Mouse (Mus musculus) midbrain, embryonic 10.5 days (tissue): ENCODE measurements around the gene Brip1. TPM values are rescaled to one million over a fixed set of nuclear protein-coding genes. Genes with fewer than 3 reads are reported as not detected.

Source experiments
- DNase-seq: peaks from one replicate; pipeline ENCODE4 v3.0.0-alpha.2; 2017; ENCODE audit warnings: low spot score
- H3K27ac ChIP-seq: fragments of 300-500 bp; sonication (generic); replicated peaks from 2 replicates; pipeline ENCODE4 v1.5.1; 2016; ENCODE audit warnings: mild to moderate bottlenecking
- H3K27me3 ChIP-seq: fragments of 300-500 bp; sonication (generic); 2 replicates; pipeline ENCODE4 v1.6.1; 2016; ENCODE audit warnings: low read depth, mild to moderate bottlenecking; ENCODE audit not compliant: poor library complexity, severe bottlenecking
- H3K36me3 ChIP-seq: fragments of 300-500 bp; sonication (generic); 2 replicates; pipeline ENCODE4 v1.6.1; 2016; ENCODE audit warnings: mild to moderate bottlenecking, moderate library complexity
- H3K4me1 ChIP-seq: fragments of 300-500 bp; sonication (generic); 2 replicates; pipeline ENCODE4 v1.6.1; 2016
- H3K4me3 ChIP-seq: fragments of 300-500 bp; sonication (generic); 2 replicates; pipeline ENCODE4 v1.5.1; 2016; ENCODE audit warnings: mild to moderate bottlenecking, moderate library complexity
- H3K9me3 ChIP-seq: fragments of 300-500 bp; sonication (generic); replicated peaks from 2 replicates; pipeline ENCODE4 v1.6.1; 2016; ENCODE audit warnings: mild to moderate bottlenecking
- WGBS: fragments of 180-500 bp; shearing (Covaris S2); methylation state at CpG from one replicate; pipeline ENCODE4 v1.1.7; 2016; 5-methylcytosine and 5-hydroxymethylcytosine counted together
- polyA plus RNA-seq: library from polyadenylated mRNA; unstranded; fragments of >200 nt; fragmentation: Nextera tagmentation; extraction: Ambion mirVana; gene quantifications from 2 replicates; pipeline ENCODE4 v1.2.1, GENCODE M21; 2016

Brip1 gene
- polyA plus RNA-seq, 1 experiment from 2014 or later = 12.4 TPM

DNA sequence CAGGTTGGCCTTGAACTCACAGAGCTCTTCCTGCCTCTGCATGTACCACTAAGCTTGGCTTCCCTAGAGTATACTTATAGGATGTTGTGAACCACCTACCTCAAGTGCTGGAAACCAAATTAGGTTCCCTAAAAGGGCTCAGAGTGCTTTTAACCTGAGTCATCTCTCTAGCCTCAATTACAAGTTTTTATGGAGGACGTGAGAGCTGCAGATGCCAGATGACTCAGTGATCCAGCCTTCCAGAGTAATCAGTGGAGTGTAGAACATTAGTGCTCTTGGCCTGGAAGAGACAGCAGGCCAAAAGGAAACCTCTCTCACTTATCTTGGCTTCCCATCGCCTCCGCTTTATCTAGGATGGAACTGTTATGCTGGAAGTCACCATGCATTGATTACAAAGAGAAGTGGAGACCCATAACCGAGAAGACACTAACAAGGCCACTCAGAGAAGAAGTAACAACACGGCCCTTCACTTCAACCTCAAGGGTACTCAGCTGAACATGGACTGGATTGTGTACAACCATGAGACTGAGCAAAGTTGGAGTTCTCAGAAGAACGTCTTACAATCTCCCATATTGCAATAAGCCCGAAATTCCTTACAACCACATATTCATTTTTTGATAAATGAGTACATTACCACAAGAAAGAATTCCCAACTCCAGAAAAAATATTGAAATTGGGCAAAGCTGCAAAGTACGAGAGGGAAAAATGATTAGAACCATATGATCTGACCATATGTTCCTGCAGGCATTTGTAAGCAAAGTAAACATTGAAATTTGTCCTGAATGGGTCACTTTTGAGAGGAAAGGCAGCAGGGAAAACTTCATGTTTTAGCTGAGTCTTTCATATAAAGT is 150.3 kb downstream of the Brip1 start:
- 88% methylated on average over 8 of the region's 8 CpGs for WGBS
- no peaks in the 10 kb centered on the region for H3K36me3 ChIP-seq
- H3K27ac ChIP-seq = peak overlapping the region; percentile 49
- no peaks in the 10 kb centered on the region for H3K27me3 ChIP-seq
- no peaks in the 10 kb centered on the region for H3K9me3 ChIP-seq
- DNase-seq = no peak
- peaks cover 8% of the 10 kb centered on the region for H3K4me1 ChIP-seq
- no peak overlapping the region for H3K4me3 ChIP-seq

DNA sequence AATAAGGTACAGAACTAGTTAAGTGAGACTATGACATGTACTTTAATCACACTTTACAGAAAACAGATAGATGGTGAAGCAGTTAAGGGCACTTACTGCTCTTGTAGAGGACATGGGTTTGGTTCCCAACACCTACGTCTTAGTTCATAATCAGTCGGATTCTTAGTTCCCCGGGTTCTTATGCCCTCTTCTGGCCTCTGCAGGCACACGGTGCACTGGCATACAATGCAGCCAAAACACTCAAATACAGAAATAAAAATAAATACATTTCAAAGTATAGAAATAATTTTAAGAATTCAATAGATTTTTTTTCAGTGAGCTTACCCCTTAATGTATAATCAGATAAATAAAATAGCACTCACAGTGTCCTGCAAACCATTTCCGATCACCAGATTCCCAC is 161.0 kb downstream of the Brip1 start:
- H3K9me3 ChIP-seq = no peaks in the 10 kb centered on the region
- no peak overlapping the region for H3K27ac ChIP-seq
- no peak for DNase-seq
- H3K36me3 ChIP-seq = no peaks in the 10 kb centered on the region
- H3K4me3 ChIP-seq = no peak overlapping the region
- no peaks in the 10 kb centered on the region for H3K27me3 ChIP-seq
- H3K4me1 ChIP-seq = no peaks in the 10 kb centered on the region
- 72% methylated on average over 5 of the region's 5 CpGs for WGBS

DNA sequence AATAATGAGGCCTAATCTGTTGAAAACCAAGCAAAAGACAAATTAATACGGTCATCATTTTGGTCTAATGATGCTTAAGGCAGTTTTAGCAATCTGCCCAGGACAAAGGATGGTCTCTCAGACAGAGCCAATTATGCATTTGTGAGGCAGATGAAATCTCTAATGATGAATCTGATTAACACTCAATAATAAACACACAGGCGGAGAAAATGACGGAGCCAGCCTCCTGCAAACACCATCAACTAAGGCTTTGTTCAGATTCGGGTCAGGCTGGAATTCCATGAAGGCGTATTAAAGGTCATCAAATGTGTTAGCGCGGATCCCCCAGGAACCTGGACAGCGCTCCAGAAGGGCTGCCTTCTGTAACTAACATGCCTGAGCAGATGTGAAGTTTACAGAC is 161.6 kb downstream of the Brip1 start:
- no peaks in the 10 kb centered on the region for H3K36me3 ChIP-seq
- 87% methylated on average over 8 of the region's 8 CpGs for WGBS
- no peaks in the 10 kb centered on the region for H3K27me3 ChIP-seq
- H3K4me1 ChIP-seq = no peaks in the 10 kb centered on the region
- no peak for DNase-seq
- H3K4me3 ChIP-seq = no peak overlapping the region
- H3K27ac ChIP-seq = no peak overlapping the region
- no peaks in the 10 kb centered on the region for H3K9me3 ChIP-seq

DNA sequence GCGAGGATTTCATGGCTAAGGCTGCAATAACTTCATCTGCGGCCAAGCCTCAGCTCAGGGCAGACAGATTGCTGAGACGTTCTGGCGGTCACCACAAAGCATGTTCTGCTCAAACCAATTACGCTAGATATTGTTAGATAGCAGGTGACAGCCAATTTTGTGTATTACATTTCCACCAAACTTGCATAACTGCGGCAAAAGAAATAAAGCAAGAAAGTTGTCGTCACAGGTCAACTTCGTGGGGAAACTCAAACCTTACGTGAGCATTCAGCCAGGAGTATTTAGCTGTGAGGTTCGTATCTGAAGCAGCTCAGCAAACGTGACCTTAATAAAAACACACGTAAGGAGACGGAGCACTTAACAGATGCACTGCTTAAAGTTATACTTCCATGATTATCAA is 162.3 kb downstream of the Brip1 start:
- H3K27me3 ChIP-seq = no peaks in the 10 kb centered on the region
- H3K36me3 ChIP-seq = no peaks in the 10 kb centered on the region
- no peaks in the 10 kb centered on the region for H3K4me1 ChIP-seq
- no peak for DNase-seq
- no peaks in the 10 kb centered on the region for H3K9me3 ChIP-seq
- 88% methylated on average over 13 of the region's 13 CpGs for WGBS
- H3K4me3 ChIP-seq = no peak overlapping the region
- no peak overlapping the region for H3K27ac ChIP-seq

DNA sequence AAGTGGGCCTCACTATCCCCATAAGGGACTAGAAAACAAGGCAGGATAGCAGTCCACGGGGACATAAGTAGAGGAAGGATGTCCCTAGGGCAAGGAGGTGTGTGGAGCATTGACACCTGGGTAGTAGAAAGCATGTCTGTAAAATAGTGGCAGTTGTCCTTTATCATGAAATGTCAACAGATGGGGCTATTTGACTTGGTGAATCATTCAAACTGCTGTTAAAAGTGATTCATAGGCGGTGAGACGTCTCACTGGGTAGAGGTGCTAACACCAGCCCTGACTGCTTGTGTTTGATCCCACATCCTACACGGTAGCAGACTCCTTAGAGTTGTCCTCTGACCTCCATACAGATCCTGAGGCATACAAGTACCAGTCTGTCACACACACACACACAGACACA is 168.1 kb downstream of the Brip1 start:
- Histone ChIP-seq H3K36me3 (no peaks in the 10 kb centered on the region), H3K9me3 (no peaks in the 10 kb centered on the region), H3K27me3 (no peaks in the 10 kb centered on the region), H3K4me1 (no peaks in the 10 kb centered on the region), H3K4me3 (no peak overlapping the region), H3K27ac (no peak overlapping the region)
- 73% methylated on average over 4 of the region's 4 CpGs for whole genome bisulfite sequencing
- no peak for DNase-seq

DNA sequence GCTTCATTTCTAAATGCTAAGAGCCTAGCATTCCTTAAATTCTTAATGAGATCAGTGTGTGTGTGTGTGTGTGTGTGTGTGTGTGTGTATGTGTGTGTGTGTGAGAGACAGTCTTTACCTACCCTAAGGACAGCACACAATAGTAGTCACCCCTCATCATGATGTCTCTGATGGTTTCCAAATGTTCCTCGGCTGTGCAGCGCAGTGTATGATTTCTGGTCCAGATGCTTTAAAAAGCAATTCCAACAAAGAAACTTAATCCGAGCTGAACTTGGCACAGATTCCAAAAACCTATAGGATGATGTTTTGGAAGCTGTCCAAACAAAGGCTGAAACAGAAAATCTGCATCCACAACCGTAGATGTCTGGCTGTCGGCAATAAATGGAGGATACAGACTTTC is 173.0 kb downstream of the Brip1 start:
- no peak overlapping the region for H3K27ac ChIP-seq
- no peaks in the 10 kb centered on the region for H3K27me3 ChIP-seq
- no peak overlapping the region for H3K4me3 ChIP-seq
- H3K9me3 ChIP-seq = no peaks in the 10 kb centered on the region
- H3K36me3 ChIP-seq = no peaks in the 10 kb centered on the region
- DNase-seq = no peak
- H3K4me1 ChIP-seq = peaks cover 6% of the 10 kb centered on the region; the same call in 1 of the 2 replicates
- 83% methylated on average over 5 of the region's 5 CpGs for WGBS

DNA sequence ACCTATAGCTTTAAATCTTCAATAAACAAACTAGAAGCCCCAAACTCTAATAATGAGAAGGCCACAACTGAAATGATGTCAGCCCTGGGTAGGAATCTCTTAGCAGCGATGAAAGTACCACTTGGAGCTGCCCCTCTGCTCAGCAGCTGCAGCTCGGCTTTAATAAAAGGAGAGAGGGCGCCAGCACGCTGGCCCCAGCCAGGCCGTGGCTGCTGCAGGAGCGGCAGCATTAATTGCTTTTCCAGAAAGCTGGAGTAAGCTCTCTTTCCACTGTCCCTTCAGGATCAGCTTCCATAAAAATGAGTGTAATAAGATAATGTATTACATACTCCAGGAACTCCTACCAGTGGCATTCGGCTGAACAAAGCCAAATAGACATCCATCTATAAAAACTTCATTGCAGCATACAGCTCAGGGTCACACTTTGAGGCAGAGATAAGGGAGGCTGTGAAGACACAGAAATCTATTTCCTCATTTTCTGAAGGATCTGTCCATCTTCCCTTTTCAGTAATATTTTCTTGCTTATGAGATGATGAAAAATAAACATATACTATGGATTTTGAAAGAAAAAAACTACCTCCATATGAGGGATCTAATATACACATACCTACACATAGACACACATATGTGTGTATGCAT is 174.3 kb downstream of the Brip1 start:
- Histone ChIP-seq H3K27ac (no peak overlapping the region), H3K36me3 (no peaks in the 10 kb centered on the region), H3K4me1 (peaks cover 6% of the 10 kb centered on the region; the same call in 1 of the 2 replicates), H3K9me3 (no peaks in the 10 kb centered on the region), H3K4me3 (no peak overlapping the region), H3K27me3 (no peaks in the 10 kb centered on the region)
- 28% methylated on average over 7 of the region's 7 CpGs for WGBS
- no peak for DNase-seq

DNA sequence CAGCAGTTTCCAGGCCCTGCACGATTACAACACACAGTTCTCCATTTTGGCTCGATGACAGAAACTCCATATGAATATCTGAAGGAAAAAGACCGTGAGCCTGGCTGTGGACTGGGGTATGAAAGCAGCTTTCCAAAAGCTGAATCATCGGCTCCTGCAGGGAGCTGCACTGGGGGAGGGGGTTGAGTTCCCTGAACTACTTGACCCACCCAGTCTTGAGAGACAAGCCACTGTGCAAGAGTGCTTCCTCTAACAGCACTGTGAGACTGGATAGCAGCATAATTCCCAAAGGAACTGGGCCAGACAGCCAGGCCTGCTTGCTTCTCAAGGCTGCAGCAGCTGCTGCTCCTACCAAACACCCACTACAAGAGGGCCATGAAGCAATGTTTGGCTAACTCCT is 178.6 kb downstream of the Brip1 start:
- H3K27me3 ChIP-seq = no peaks in the 10 kb centered on the region
- peaks cover 9% of the 10 kb centered on the region; the same call in 1 of the 2 replicates for H3K4me1 ChIP-seq
- peak; percentile 7 for DNase-seq
- no peak overlapping the region for H3K4me3 ChIP-seq
- no peaks in the 10 kb centered on the region for H3K9me3 ChIP-seq
- no peak overlapping the region for H3K27ac ChIP-seq
- no peaks in the 10 kb centered on the region for H3K36me3 ChIP-seq
- 89% methylated on average over 4 of the region's 4 CpGs for WGBS

DNA sequence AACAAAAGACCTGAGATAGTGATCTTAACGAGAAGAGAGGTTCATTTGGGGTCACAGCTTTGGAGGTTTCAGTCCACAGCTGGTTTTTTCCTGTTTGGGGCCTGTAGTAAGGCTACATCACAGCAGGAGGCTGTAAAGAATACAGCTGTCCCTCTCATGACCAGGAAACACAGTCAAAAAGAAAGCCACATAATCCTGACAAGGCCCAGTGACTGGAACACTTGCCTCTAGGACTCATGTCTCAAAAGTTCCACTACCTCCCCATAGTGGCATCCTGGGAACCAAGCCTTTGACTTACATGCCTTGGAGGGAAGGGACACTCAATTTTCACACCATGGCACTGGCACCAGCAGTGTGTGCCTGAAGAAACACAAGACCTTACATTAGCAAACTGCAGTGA is 181.0 kb downstream of the Brip1 start:
- Histone ChIP-seq H3K27me3 (no peaks in the 10 kb centered on the region), H3K27ac (no peak overlapping the region), H3K4me3 (no peak overlapping the region), H3K9me3 (no peaks in the 10 kb centered on the region), H3K36me3 (no peaks in the 10 kb centered on the region), H3K4me1 (peaks cover 4% of the 10 kb centered on the region; the same call in 1 of the 2 replicates)
- no peak for DNase-seq
- 63% methylated on average over 1 of the region's 1 CpGs for WGBS

DNA sequence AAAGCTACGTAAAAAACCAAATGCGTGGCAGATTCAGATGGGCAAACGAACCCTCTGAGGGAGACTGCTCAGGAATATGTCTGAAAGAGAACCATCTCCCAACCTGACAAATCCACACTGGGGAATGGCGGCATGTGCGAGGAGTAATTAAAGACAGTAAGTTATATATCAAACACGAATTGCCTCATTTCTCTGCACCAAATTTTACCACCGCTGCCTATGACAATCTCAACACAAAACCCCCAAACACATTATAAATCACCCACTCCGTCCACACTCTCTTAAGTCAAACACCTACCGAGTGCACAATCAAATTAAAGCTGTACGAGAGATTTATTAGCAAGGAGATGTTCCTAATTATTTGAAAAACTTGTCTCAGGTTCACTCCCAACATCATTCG is 184.8 kb downstream of the Brip1 start:
- Histone ChIP-seq H3K36me3 (no peaks in the 10 kb centered on the region), H3K27me3 (no peaks in the 10 kb centered on the region), H3K27ac (no peak overlapping the region), H3K9me3 (no peaks in the 10 kb centered on the region), H3K4me3 (no peak overlapping the region), H3K4me1 (peaks cover 4% of the 10 kb centered on the region; the same call in 1 of the 2 replicates)
- WGBS = 93% methylated on average over 11 of the region's 11 CpGs
- no peak for DNase-seq

DNA sequence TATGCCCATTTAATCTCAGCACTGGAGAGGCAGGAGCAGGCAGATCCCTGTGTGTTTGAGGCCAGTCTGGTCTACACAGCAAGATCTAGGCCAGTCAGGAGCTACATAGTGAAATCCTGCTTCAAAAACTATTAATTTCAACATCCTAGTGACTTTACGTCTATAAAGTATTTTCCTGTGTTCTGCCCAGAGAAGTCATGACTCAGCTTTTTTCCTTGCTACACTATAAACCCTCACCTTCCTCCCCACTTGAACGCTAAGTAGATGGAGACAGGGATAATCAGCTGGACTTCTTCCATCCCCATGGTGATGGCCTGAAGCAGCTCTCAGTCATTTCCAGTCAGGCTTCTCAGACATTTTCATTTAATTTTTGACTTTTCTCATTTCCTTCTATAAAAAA is 187.9 kb downstream of the Brip1 start:
- H3K27me3 ChIP-seq = no peaks in the 10 kb centered on the region
- WGBS = 92% methylated on average over 2 of the region's 2 CpGs

DNA sequence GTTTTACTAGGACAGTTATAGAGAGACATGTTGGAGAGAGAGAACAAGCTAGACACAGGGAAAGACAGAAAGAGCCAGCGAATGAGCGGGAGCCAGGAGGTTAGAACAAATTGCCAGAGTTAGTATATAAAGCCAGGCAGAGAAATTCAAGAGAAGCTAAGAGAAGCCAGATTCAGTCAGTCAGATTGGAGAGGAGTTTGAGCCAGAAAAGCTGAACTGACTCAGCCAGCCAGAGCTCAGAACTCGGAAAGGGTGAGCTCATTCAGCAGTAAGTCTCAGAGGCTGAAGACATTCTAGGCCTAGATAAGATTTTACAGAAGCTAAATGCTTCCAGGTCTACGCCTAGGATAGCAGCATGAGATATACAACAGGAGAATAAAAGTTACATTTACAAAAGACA is 190.5 kb downstream of the Brip1 start:
- no peaks in the 10 kb centered on the region for H3K9me3 ChIP-seq
- no peak for DNase-seq
- no peak overlapping the region for H3K27ac ChIP-seq
- H3K4me1 ChIP-seq = no peaks in the 10 kb centered on the region
- no peak overlapping the region for H3K4me3 ChIP-seq
- 93% methylated on average over 4 of the region's 4 CpGs for WGBS
- no peaks in the 10 kb centered on the region for H3K27me3 ChIP-seq
- no peaks in the 10 kb centered on the region for H3K36me3 ChIP-seq

More for the DNA sequence above, 187.9 kb downstream of the Brip1 start:
- H3K4me1 ChIP-seq = peaks cover 4% of the 10 kb centered on the region; the same call in 1 of the 2 replicates
- no peak overlapping the region for H3K4me3 ChIP-seq
- H3K36me3 ChIP-seq = no peaks in the 10 kb centered on the region
- no peak for DNase-seq
- H3K27ac ChIP-seq = no peak overlapping the region
- H3K9me3 ChIP-seq = no peaks in the 10 kb centered on the region

DNA sequence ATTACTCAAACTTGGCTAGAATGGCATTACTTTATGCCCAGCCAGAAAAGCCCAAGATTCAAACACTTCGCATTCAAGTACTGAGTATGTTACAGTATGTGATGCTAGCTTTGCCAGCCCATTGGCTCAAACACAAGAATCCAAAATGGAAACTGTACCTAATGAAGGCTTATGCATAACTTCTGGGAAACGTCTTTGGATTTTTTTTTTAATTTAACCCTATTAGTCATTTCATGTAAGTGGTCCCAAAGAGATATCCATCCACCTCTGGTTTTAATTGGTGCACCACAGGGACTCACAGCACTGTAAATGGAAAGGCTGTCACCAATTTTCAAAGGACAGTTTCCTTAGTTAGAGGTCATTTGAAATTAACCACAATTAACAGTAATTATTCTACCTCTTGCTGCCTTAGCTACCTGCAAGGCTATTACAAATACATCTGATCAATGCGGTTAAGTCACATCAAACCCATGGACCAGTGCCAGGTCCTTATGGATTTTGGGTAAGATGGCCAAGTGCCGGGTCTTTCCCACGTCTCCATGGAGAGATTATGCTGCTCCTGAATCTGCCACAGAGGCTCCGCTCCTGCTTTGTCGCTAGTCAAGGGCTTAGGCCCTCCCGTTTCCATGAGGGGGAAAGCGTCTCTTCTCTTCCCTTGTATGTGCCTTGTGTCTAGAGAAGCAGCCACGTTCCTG is 192.6 kb downstream of the Brip1 start:
- Histone ChIP-seq H3K9me3 (no peaks in the 10 kb centered on the region), H3K27ac (no peak overlapping the region), H3K27me3 (no peaks in the 10 kb centered on the region), H3K4me1 (no peaks in the 10 kb centered on the region), H3K4me3 (no peak overlapping the region), H3K36me3 (no peaks in the 10 kb centered on the region)
- no peak for DNase-seq
- WGBS = 76% methylated on average over 10 of the region's 10 CpGs
